Mouse (Mus musculus) cerebellum, adult 2 months (tissue): ENCODE measurements at regions not wholly inside any gene's neighbourhood (a gene's known extent, or its start where the extent isn't known, plus 50 kb on each side); places are given as distances from the start of the nearest gene placed in this dataset.

Experiments
- DNase-seq, 2 experiments: peaks; one replicate each; pipeline ENCODE4 v3.0.0; 2021
- H3K27ac ChIP-seq: fragments of 200-500 bp; 2 replicates; pipeline ENCODE4 v1.5.1; 2012; ENCODE audit warnings: low read length, control low read depth, inconsistent platforms; ENCODE audit not compliant: insufficient read depth
- H3K27me3 ChIP-seq: fragments of 200-500 bp; 2 replicates; pipeline ENCODE4 v1.6.1; 2012; ENCODE audit warnings: inconsistent platforms, mild to moderate bottlenecking, low read length, moderate library complexity; ENCODE audit not compliant: control insufficient read depth, insufficient read depth
- H3K4me1 ChIP-seq: fragments of 200-500 bp; 2 replicates; pipeline ENCODE4 v1.6.1; 2011; ENCODE audit warnings: low read length; ENCODE audit not compliant: control insufficient read depth, insufficient read depth
- H3K4me3 ChIP-seq: fragments of 200-500 bp; replicated peaks from 2 replicates; pipeline ENCODE3; 2011; ENCODE audit warnings: mild to moderate bottlenecking, low read depth, low read length, control low read depth; ENCODE audit not compliant: insufficient read depth
- CTCF ChIP-seq: fragments of 200-500 bp; IDR thresholded peaks from 2 replicates; pipeline ENCODE4 v1.5.1; 2011; ENCODE audit warnings: low read depth, mild to moderate bottlenecking, control low read depth, low read length, moderate library complexity, borderline replicate concordance; ENCODE audit not compliant: insufficient read depth
- POLR2A ChIP-seq: fragments of 200-500 bp; IDR thresholded peaks from 2 replicates; pipeline ENCODE4 v1.6.1; 2011; ENCODE audit warnings: low read length, control low read depth, borderline replicate concordance; ENCODE audit not compliant: insufficient read depth
- WGBS: fragments of 180-500 bp; shearing (Covaris S2); methylation state at CpG from one replicate; pipeline ENCODE4 v1.1.7; 2018; 5-methylcytosine and 5-hydroxymethylcytosine counted together

GRCm38 (mm10) chr14:23108590-23108989, 905.7 kb downstream of the Kcnma1 start:
- Histone ChIP-seq H3K4me1 (peaks cover 6% of the 10 kb centered on the region; the same call in 1 of the 2 replicates), H3K4me3 (no peak overlapping the region), H3K27me3 (no peaks in the 10 kb centered on the region), H3K27ac (no peak overlapping the region)
- TF ChIP-seq CTCF (no peak), POLR2A (no peak)
- no peak for DNase-seq
- 98% methylated on average over 7 of the region's 7 CpGs for WGBS

- H3K4me1 ChIP-seq = peaks cover 6% of the 10 kb centered on the region; the same call in 1 of the 2 replicates
- H3K27ac ChIP-seq = peak overlapping the region; percentile 39; the same call in 1 of the 2 replicates
- H3K27me3 ChIP-seq = no peaks in the 10 kb centered on the region
- WGBS = 5% methylated on average over 4 of the region's 4 CpGs
- H3K4me3 ChIP-seq = no peak overlapping the region
- TF ChIP-seq POLR2A (no peak), CTCF (no peak)
- peak; percentile 53 to 77 for DNase-seq
Measured at GRCm38 (mm10) chr14:23107466-23107865, 906.8 kb downstream of the Kcnma1 start.
